Mouse (Mus musculus) natural killer cell, adult 2 months (primary cell): ENCODE measurements around the gene Flna.

Experiments
- DNase-seq, 2 experiments: peaks; one replicate each; pipeline ENCODE4 v3.0.0; 2022; ENCODE audit warnings: low spot score in 2 of 2

Flna gene

DNA sequence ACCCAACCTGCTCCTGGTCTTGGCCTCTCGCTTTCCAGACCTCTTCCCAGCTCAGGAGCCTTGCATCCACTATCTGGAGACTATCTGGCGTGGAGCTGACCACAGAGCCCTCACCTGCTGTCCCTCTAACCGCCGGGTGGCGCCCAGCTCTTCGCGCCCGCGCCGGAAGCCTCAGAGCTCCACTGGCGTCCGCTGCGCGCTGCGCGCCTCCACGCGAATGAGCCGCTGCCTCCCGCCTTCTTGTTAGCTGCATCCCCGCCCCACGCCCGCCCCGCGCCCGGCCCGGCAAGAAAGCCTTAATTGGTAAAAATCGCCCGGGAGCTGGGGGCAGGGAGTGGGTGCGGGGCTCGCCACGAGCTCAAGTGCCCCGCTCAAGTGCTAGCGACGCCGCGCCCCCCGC is at the start of gene Flna:
Gene Flna, minus strand, starts transcription at position 206 of the 400 bp plus-strand sequence.
- peak; percentile 50 to 61 for DNase-seq

DNA sequence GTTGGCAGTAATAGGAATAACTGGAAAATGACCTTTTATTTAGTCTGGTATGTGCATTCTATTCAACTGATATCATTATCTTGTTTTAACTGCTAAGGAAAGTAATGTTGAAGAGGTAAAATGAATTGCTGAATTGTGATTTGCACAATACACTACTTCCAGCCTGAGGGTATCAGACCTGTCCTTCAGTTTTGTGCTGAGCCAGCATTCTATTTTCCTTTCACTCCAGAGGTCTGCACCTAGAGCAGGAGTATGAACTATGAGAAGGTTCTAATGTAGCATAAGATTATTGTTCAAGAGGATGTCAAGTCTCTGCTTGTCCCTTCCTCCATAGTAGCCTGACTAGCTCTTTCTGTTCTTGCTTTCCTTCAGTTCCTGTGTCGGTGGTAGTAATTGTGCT is 48.7 kb upstream of the Flna start:
- no peak for DNase-seq

DNA sequence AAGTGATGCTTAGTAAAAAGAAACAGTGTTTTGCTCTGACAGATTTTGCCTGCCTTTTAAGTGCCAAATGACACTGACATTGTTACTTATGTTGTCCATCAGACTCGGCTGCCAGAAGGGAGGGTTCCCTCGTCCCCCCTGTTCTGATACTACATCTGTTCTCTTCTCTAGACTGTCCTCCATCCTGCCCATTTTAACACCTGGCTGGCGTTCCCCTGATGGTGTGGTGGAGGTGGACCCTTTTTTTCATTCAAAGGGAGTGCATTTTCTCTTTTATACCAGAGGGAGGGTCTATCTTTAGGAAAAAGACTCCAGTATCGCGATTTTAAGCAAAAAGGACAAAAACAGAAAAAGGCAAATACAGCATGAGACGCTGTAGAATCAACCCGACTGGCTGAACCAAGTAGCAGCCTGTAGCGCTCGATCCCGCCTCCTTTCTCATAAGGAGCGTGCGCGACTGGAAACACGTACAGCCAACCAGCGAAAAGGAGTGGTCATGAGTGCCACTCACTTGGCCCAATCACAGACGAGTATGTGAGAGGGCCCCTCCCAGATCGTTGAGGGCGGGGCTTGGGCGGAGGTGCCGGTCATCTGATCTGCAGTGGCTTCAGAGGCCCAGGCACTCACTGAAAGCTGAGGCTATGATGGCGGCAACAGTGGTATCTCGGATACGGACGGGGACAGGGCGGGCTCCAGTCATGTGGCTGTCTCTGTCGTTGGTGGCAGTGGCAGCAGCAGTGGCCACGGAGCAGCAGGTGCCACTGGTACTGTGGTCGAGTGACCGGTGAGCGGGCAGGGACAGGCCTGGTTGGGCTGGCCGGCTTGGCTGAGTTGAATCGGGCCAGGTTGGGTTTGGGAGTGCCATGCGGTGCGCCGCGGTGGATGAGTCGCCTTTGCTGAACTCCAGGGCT is 47.2 kb upstream of the Flna start, which contains the start of gene Atp6ap1:
Gene Atp6ap1, plus strand, starts transcription at position 560 of the 911 bp plus-strand sequence.
- peak; percentile 90 to 94 for DNase-seq

DNA sequence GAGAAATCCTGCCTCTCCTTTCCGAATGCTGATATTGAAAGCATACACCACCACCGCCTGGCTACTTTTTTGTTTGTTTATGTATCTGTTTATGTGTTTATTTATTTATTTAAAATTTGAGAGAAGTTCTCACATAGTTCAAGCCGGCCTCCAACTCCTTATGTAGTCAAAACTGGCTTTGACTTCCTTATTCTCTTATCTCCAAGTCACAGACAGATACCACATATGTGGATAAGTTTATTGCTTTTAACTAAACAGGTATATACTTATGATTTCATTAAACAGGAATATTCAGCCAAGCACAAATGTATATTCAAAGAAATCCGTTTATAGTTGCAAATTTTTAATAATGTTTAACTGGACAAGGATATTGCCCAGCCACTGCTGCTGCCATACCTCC is 43.8 kb upstream of the Flna start:
- no peak for DNase-seq

DNA sequence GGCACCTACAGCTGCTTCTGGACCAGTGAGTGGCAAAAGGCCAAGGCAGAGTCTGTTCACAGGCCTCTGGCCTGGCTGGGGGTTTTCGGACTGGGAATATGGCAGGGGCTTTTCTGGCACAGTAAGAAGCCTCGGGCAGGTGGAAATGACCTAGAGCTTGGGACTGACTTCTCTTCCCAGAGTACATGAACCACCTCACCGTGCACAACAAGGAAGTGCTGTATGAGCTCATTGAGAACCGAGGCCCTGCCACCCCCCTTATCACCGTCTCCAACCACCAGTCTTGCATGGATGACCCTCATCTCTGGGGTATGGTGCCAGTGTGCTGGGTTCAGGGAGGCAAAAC is 33.4 kb upstream of the Flna start:
- DNase-seq = no peak

DNA sequence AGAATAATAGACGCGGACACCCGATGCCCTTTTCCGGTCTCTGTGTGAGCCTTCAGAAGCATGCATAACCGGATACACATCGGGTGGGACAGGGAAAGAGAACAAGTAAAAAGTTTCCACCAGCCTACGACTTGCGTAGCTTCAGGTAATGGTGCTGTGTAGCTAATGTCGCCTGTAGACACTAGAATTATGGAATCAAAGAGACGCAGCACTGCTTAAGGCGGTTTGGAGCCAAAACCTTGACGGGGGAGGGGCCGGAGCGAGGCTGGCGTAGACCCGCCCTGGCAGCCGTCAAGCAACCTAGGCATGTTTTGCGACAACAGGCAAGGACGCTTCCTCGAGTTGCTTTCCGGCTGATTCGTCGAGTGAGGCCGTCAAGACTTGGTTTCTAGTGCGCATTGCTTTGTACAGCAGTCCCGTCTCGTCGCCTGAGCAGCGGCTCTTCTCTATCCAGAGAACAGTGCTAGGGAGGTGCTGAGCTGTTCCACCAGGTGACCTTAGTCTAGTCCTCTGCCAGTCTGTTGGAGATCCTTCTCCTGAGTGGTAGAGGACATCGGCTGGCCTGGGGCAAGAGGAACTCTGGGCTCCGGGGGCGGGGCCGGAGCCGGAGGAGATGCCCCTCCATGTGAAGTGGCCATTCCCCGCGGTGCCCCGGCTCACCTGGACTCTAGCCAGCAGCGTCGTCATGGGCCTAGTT is 32.9 kb upstream of the Flna start:
- DNase-seq = peak; percentile 66 to 78

DNA sequence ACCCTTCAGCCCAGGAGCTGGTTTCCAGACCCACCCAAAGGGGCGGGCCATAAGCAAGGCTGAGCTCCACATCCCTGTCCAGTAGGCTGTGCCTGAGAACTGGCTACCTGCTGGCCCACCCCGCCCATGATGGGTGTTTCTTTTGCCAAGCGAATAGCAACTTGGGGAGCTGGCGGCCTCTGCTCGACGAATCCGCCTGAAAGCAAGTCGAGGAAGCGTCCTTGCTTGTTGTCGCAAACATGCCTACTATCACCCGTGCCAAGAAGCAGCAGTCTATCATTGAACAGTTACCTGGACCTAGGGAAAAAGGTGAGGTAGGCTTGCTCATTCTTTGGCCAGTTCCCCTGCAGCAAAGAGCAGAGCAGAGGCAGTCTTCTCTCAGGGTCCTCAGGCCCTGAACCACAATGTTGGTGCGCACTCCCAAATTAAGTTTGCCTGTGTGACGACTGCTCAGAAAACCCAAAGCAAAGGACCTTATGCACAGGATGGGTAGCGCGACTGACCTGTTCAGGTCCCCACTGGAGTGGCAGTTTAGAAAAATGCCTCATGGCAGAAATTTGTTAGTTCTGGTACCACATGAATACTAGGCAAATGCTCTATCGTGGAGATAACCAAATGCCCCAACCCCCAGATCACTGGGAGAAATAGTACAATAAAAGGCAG is 32.2 kb upstream of the Flna start, which contains the start of the genes Taz and Dnase1l1:
Gene Taz, plus strand, starts transcription at position 181 of the 663 bp plus-strand sequence.
Gene Dnase1l1, minus strand, starts transcription at position 606 of the 663 bp plus-strand sequence.
- peak; percentile 53 to 55 for DNase-seq

DNA sequence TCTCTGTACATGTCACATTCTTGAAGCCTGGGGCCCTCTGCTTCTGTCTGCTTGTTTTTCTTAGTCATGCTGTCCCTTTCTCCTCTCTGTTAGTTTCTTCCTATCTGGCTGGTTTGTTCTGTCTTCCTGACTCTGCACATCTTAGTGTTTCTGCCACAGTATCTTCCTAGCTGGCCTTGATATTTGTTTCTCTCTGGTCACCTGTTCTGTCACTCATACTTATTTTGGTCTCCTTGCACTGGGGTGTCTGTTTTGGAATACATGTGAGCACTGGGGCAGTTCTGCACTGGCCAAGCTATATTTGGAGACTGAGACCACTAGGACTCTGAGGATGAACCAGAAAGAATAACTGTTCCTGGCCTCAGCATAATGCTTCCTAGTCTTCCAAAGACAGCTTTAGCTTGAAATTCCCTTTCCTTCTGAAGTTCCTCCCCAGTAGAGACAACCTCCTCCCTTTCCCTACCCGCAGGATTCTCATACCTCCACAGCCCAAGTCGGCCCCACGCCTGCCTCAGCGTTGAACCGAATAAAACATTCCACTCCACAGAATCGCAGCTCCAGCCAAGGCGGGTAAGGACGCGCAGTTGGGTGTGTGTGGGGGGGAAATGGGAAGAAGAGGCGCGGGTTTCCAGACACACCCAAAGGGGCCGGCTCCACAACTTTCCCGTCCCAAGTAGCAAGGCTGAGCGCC is 31.6 kb upstream of the Flna start:
- DNase-seq = no peak

DNA sequence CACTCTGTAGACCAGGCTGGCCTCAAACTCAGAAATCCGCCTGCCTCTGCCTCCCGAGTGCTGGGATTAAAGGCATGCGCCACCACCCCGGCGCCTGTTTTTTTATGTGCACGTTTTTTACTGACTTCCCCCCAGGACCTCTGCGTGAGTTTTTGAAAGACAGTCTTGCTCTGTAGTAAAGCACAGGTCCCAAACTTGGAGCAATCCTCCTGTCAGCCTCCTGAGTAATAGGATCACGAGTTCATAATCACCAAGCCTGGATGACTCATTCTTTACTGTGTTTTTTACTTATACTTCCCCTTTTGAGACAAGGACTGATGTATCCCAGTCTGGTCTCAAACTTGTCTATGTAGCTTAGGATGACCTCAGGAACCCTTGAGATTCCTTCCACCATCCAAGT is 28.3 kb upstream of the Flna start:
- no peak for DNase-seq

DNA sequence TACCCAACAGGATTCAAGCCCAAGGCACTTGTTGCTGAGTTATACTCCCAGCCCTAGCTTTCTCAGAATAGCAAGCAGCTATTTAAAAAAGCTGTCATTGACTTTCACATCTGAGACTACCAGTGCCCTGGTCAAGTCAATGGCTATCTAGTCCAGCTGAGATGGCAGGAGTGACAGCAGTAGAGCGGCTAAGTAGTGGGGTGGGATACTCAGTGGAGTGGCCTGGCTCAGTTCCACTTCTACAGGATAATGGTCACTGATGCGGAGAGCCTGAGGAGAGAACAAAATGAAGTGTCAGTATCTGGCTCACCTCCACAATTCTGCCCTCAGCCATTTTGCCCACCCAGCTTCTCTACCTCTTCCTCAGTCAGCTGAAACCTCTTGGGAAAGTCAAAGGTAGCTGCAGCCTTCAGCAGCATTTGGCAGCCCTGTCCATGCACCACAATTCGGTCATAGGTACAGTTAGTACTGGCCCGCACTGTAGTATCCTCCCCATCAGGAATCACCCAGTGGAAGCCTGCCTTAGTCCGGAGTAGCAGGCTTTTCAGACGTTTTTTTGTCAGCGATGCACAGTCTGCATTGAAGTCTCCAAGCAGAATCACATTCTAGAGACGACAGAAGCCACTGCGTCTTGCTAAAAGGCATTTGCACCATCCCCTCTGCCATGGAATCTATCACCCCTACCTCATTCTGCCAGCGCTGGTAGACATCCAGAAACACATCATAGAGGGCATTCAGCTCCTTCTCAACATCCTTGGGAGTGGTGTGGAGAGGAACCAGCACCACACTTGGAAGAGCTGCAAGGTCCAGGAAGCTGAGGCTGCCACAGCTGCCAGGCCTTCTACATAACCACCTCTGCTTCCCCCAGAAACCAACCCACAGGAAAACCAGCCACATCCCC is 24.1 kb upstream of the Flna start:
- no peak for DNase-seq

DNA sequence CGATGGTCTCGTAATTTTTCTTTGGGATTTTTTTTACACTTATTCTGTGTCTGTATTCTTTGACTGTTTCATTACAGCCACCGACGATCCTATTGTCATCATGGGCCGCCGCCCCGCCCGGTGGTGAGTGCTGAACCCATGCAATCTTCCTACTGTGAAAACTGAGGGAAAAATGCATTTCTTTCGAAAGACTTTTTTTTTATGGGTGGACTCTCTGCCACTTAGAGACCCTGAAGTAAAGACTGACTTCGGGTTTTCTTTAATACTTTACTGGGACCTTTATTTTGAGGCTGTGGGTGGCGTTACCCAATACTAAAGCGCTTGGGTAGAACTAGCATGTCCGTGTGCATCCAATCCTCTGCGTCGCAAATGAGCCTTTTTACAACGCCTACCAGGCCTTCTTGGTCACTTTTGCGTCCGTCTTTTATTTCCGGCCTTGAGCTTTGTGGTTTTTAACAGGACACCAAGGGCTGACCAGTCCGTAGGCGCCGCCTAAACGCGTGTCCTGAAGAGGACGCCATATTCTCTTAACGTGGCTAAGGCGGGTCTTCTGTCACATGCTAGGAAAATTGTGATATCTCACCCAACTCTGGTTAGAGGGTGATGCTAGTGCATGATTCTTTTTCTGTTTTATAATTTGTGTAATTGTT is 21.4 kb upstream of the Flna start:
- DNase-seq = peak; percentile 49 to 64

DNA sequence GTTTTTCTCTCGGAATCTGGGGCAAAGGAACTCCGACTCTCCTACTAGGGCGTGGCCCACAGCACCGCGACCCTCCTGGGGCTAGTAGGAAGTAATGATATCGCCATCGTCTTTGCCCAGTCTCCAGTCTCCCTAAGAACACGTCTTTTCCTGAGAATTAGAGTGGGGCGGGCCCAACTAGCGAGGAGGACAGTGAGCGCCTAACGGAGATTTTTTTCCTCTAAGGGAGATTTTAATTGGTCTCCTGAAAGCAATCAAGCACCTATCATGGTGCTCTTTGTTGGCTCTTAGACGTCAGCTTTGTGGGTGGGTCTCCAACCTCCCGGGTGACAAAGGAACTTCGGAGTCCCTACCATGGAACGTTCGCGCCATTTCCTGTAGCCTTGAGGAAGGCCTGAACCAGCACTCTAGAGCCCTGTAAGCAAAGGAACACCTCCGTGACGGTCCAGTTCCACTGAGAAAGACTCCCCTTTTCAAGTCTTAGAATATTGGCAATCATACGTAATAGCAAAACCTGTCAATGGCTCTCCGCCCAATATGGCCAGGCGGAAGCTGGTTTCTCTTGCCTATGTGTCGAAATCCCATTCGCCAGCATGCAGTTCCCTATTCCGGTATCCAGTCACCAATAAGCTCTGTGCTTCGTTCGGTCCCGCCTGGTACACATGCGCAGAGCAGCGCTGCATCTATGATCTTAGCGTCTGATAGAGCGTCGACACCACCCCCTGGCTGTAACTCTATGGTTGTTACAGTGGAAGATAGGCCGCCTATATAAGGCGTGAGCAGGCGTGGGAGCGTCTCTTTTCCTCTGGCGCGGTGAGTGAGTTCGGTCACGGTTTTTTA is 20.7 kb upstream of the Flna start, which contains the start of gene Rpl10:
Gene Rpl10, plus strand, starts transcription at position 751 of the 840 bp plus-strand sequence.
- peak; percentile 92 to 94 for DNase-seq

DNA sequence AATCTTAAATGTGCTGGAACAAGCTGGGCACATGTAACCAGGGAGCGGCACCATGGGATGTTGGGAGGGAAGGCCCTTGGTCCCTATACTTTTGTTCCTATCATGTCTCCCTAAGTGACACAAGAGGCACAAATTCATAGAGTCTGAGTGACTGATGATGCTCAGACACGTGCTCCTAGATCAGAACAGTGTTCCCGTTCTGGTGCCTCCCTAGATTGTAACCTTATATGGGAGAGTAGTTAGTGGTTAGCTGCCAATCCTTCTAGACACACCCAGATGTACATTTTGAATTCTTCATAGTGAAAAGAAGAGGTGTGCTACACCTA is 20.1 kb upstream of the Flna start:
- DNase-seq = no peak

DNA sequence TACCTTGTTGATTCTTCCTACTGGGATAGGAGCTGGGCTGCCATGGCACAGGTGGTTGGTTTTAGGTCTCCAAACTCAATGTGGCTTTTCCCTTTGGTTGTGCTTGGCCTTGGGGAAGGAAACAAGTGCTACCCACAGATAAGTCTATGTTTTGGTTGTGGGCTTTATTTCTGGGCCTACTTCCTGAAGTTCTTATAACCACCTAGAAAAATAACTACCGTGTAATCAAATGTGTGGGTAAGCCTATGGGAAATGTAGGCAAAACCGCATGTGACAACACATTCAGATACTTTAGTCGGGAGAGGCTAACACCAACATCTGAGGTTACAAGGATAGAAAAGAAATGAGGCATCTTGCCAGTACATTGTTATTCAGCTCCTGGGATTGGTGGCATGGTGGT is 8.1 kb upstream of the Flna start:
- DNase-seq = no peak

DNA sequence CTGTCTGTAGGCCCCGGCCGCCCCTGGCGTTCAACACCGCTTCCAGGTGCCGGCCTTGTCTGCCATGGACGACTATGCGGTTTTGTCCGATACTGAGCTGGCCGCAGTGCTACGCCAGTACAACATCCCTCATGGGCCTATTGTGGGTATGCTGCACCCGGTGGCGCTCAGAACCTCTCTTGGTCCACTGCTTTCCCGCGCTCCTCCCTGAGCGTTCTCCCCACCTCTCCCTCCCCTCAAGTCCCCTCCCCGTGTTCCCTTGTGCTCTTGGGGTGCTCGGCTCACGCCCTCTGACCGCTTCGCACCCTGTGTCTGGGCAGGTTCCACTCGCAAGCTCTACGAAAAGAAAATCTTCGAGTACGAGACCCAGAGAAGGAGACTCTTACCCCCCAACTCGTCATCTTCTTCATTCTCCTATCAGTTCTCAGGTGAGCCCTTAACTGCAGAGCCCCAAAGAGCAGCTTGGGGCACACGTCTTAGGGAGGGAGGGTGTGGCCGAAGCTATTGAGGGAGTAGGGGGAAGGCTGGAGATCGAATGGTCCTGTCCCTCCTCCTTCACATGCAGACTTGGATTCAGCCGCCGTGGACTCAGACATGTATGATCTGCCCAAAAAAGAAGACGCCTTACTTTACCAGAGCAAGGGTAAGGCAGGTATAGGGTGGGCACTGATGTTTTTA is 5.4 kb upstream of the Flna start:
- DNase-seq = peak in 1 of 2 experiments; percentile 8

DNA sequence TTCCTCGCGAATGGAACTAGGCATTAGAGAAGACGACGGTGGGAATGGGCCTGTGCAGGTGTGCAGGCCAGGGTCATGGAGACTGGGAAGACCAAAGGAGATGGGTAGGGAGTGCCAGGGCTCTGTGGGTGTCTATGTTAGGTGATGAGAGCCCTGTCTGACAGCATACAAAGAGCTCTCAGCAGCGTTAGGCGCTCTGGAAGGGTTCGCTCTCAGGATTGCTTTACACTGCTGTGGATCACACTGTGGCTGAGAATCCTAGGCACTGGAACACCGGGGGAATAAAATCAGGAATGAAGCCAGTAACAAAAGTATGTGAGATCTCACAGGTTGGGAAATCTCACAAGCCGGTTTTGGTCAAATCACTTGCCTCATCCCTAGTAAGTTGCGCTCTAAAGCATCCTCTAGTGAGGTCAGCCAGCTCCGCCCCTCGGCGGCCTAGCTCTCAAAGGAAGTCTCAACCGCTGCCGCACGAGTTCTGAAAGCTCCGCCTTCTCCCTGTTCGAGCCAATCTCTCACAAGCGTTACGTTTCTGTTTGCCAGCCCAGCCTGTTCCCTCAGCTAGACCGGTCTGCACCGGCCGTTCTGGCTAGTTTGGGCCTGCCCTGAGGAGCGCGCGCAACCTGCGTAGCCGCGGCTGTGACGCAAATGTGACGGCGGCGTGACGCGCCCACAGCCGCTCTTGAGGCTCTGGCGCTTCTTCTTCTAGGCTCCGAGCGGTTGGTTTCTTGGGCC is 4.7 kb upstream of the Flna start, which contains the start of gene Emd:
Gene Emd, plus strand, starts transcription at position 535 of the 735 bp plus-strand sequence.
- peak; percentile 91 to 93 for DNase-seq

DNA sequence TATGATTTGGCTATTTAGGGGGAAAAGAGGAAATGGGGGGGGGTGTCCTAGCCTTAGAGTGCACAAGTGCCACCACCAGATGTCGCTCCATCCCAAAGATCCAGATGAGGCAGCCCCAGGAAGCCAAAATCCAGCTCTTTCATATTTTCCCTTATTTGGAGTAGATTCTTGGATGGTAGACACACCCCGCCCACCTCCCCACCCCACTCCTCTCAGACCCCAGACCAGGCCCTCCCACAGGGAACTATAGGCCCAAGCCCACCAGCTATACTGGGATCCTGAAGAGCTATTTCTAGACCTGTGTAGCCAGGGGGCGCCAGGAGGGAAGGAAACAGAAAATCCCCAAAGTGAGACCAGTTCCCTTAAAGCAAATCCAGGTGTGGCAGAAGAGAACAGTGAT is 969 bp downstream of the Flna start:
- DNase-seq = peak; percentile 23 to 44

DNA sequence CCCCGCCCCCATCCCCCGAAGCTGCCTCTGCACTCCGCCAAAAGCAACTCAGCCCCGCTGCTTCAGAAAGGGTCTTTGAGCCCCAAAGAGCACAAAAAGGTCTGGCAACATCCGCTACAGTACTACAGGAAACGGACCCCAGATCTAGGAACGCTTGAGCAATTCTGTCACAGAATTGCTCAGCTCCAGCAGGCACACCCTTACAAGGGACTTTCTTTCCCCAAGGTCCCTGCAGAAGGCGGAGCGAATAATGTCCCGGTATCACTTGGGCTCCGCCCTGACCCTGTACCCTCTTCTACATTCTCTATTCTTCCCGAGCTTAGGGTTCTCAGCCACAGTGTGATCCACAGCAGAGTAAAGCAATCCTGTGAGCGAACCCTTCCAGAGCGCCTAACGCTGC is 2.9 kb downstream of the Flna start:
- DNase-seq = no peak
